Mouse (Mus musculus): ENCODE measurements at regions not wholly inside any gene's neighbourhood (a gene's known extent, or its start where the extent isn't known, plus 50 kb on each side); places are given as distances from the start of the nearest gene placed in this dataset.

DNA sequence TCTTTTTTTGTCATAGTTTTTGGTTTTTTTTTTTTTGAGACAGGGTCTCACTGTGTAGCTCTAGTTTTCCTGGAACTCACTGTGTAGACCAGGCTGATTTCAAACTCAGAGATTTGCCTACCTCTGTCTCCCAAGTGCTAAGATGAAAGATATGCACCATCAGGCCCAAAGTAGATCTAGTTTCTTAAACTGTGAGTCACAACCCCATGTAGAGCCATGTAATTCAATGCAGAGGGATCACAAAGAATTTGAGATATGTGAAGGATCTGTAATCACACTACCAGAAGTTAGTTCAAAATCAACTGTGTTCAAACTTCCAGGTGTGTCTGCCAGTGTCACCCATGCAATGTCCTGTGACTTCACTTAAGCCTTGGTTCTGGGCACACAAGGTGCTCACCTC lies 591.0 kb upstream of the Tbl1xr1 start:
- TF ChIP-seq CTCF (conservative IDR thresholded peaks at IDR 0.05; ENCODE audit: low read length) (no peak), NANOG (IDR thresholded peaks at IDR 0.05; ENCODE audit: borderline replicate concordance, low read length) (no peak)

Measured in E14TG2a.4 (cell line).